Mouse (Mus musculus) midbrain, embryonic 13.5 days (tissue): Measurements from ENCODE around the gene Ercc8. TPM values are rescaled to one million over a fixed set of nuclear protein-coding genes. Genes with fewer than 3 reads are reported as not detected.

ENCODE experiments used
- ATAC-seq: fragments of 200-750 bp; cut with Nextera tagmentation; 2 replicates; pipeline ENCODE4 v1.8.0; 2017; ENCODE audit warnings: mild to moderate bottlenecking, moderate TSS enrichment, moderate library complexity
- H3K27ac ChIP-seq: fragments of 300-500 bp; sonication (generic); 2 replicates; pipeline ENCODE4 v1.5.1; 2015; ENCODE audit warnings: inconsistent platforms, mild to moderate bottlenecking, moderate library complexity
- H3K27me3 ChIP-seq: fragments of 300-500 bp; sonication (generic); 2 replicates; pipeline ENCODE4 v1.6.1; 2015; ENCODE audit warnings: mild to moderate bottlenecking, inconsistent platforms
- H3K36me3 ChIP-seq: fragments of 300-500 bp; sonication (generic); 2 replicates; pipeline ENCODE4 v1.6.1; 2015; ENCODE audit warnings: mild to moderate bottlenecking, inconsistent platforms
- H3K4me1 ChIP-seq: fragments of 300-500 bp; sonication (generic); replicated peaks from 2 replicates; pipeline ENCODE4 v1.6.1; 2015; ENCODE audit warnings: inconsistent platforms
- H3K4me2 ChIP-seq: fragments of 300-500 bp; sonication (generic); replicated peaks from 2 replicates; pipeline ENCODE4 v1.6.1; 2015; ENCODE audit warnings: moderate library complexity, mild to moderate bottlenecking, inconsistent platforms
- H3K4me3 ChIP-seq: fragments of 300-500 bp; sonication (generic); replicated peaks from 2 replicates; pipeline ENCODE4 v1.5.1; 2015; ENCODE audit warnings: mild to moderate bottlenecking, inconsistent platforms
- H3K9ac ChIP-seq: fragments of 300-500 bp; sonication (generic); replicated peaks from 2 replicates; pipeline ENCODE4 v1.6.1; 2015; ENCODE audit warnings: mild to moderate bottlenecking, inconsistent platforms
- H3K9me3 ChIP-seq: fragments of 300-500 bp; sonication (generic); 2 replicates; pipeline ENCODE4 v1.6.1; 2016; ENCODE audit warnings: mild to moderate bottlenecking, inconsistent platforms
- WGBS: fragments of 180-500 bp; shearing (Covaris S2); methylation state at CpG from one replicate; pipeline ENCODE4 v1.1.7; 2015; 5-methylcytosine and 5-hydroxymethylcytosine counted together
- polyA plus RNA-seq: library from polyadenylated mRNA; unstranded; fragments of >200 nt; fragmentation: Nextera tagmentation; extraction: Ambion mirVana; gene quantifications from 2 replicates; pipeline ENCODE4 v1.2.1, GENCODE M21; 2015

The Ercc8 gene
- polyA plus RNA-seq, 1 experiment from 2014 or later: 29.1 TPM

GRCm38 (mm10) chr13:108207447-108207846 is 48.9 kb downstream of the Ercc8 start:
- H3K9me3 ChIP-seq: no peaks in the 10 kb centered on the region
- no peak overlapping the region for H3K27ac ChIP-seq
- no peak overlapping the region for H3K4me2 ChIP-seq
- H3K9ac ChIP-seq: no peak overlapping the region
- H3K4me3 ChIP-seq: no peak overlapping the region
- peaks cover 11% of the 10 kb centered on the region; the same call in 1 of the 2 replicates for H3K27me3 ChIP-seq
- no peaks in the 10 kb centered on the region for H3K4me1 ChIP-seq
- H3K36me3 ChIP-seq: no peaks in the 10 kb centered on the region
- no peak for ATAC-seq
- 86% methylated on average over 2 of the region's 2 CpGs for WGBS

DNA sequence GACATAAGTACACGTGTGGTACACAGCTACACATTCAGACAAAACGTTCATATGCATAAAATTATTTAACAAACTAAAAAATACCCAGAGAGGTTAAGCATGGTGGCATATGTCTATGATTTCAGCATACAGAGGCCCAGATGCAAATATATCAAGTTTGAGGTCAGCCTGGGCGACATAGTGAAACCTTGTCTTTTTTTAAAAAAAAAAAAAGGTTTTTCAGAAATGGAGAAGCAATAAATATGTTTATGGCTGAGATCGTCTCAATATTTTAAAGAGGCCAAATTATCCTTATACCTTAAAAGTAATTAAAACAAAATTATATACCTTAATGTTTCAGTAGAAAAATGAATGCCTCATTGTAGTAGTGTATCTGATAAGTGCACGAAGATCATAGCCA is 49.6 kb downstream of the Ercc8 start:
- no peak for ATAC-seq
- H3K9ac ChIP-seq: no peak overlapping the region
- H3K9me3 ChIP-seq: no peaks in the 10 kb centered on the region
- H3K4me1 ChIP-seq: no peaks in the 10 kb centered on the region
- WGBS: 71% methylated on average over 5 of the region's 5 CpGs
- no peaks in the 10 kb centered on the region for H3K36me3 ChIP-seq
- no peak overlapping the region for H3K27ac ChIP-seq
- H3K4me3 ChIP-seq: no peak overlapping the region
- H3K4me2 ChIP-seq: no peak overlapping the region
- peaks cover 15% of the 10 kb centered on the region for H3K27me3 ChIP-seq

- WGBS: 91% methylated on average over 8 of the region's 8 CpGs
- Histone ChIP-seq H3K9ac (no peak overlapping the region), H3K4me2 (no peak overlapping the region), H3K27ac (no peak overlapping the region), H3K27me3 (peaks cover 37% of the 10 kb centered on the region), H3K9me3 (no peaks in the 10 kb centered on the region), H3K4me1 (peaks cover 17% of the 10 kb centered on the region), H3K36me3 (no peaks in the 10 kb centered on the region), H3K4me3 (no peak overlapping the region)
- ATAC-seq: no peak
Observed at GRCm38 (mm10) chr13:108210960-108211359, 52.4 kb downstream of the Ercc8 start.

- no peak overlapping the region for H3K4me2 ChIP-seq
- peaks cover 49% of the 10 kb centered on the region for H3K27me3 ChIP-seq
- H3K4me1 ChIP-seq: peaks cover 17% of the 10 kb centered on the region
- no peak for ATAC-seq
- no peaks in the 10 kb centered on the region for H3K9me3 ChIP-seq
- WGBS: 40% methylated on average over 5 of the region's 5 CpGs
- no peak overlapping the region for H3K9ac ChIP-seq
- no peak overlapping the region for H3K4me3 ChIP-seq
- no peak overlapping the region for H3K27ac ChIP-seq
- no peaks in the 10 kb centered on the region for H3K36me3 ChIP-seq
Observed at GRCm38 (mm10) chr13:108212397-108213018, 54.0 kb downstream of the Ercc8 start.

DNA sequence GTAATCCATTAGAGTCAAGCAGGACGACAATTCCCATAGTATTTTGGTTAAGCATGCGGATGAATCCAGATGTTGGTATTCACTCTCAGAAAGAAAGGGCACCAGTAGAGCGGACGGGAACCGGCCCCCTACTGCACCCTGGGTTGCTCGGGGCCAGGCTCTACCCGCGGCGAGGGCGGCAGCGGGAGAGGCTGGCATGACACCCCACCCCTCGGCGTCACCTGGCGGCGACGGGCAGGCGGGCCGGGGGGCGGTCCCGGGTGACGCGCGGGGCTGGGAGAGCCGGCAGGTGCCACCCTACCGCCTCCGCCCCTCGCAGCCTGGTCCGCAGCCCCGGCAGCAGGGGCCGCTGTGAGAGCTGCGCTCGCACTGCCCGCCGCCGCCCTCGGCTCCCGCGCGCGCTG is 55.6 kb downstream of the Ercc8 start, which contains the start of gene Elovl7:
TSS of gene Elovl7 (plus strand) at position 324 of the 404 bp plus-strand sequence.
- H3K27me3 ChIP-seq: peaks cover 52% of the 10 kb centered on the region

GRCm38 (mm10) chr13:108214485-108215107 is 56.1 kb downstream of the Ercc8 start:
- Histone ChIP-seq H3K9ac (peak overlapping the region; percentile 78), H3K4me3 (peak overlapping the region; percentile 81), H3K4me1 (peaks cover 17% of the 10 kb centered on the region), H3K36me3 (no peaks in the 10 kb centered on the region), H3K27ac (no peak overlapping the region), H3K9me3 (no peaks in the 10 kb centered on the region), H3K27me3 (peaks cover 55% of the 10 kb centered on the region), H3K4me2 (peak overlapping the region; percentile 99)
- under 1% methylated on average over 48 of the region's 50 CpGs for WGBS
- no peak; the same call in none of the 2 replicates for ATAC-seq

More for the DNA sequence above, 55.6 kb downstream of the Ercc8 start, which contains the start of gene Elovl7:
- Histone ChIP-seq H3K4me1 (peaks cover 17% of the 10 kb centered on the region), H3K36me3 (no peaks in the 10 kb centered on the region), H3K4me2 (peak within 1 kb of the TSS; percentile 99), H3K4me3 (peak within 1 kb of the TSS; percentile 81), H3K9me3 (no peaks in the 10 kb centered on the region), H3K27ac (no peak within 1 kb of the TSS), H3K9ac (peak within 1 kb of the TSS; percentile 78)
- WGBS: under 1% methylated on average over 37 of the region's 40 CpGs
- peak; percentile 95 for ATAC-seq

DNA sequence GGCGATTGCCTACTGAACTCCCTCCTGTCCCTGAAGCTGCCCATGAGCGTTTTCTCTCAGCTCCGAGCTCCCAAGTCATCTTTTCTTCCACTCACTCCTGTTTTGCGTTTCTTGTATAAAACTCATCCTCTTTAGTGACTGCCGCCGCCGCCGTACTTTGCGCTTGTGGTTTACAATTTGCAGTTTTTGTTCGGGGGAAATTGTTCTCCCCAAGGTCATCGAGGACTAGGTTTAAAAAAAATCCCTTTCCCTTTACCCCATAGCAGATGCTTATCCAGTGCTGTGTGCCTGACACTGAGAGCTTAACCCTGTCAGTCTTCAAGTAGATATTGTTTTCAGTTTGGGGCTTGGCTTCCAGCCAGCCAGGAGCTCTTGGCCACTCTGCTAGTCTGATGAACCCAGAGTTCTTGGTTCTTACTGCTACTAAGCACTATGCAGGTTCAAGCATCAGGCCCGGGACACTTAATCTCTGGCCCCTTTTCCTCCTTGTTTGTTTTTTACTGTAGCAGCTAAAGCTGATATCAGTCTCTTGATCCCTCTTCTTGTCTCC is 56.8 kb downstream of the Ercc8 start:
- Histone ChIP-seq H3K36me3 (no peaks in the 10 kb centered on the region), H3K4me2 (peak overlapping the region; percentile 99), H3K4me1 (peaks cover 17% of the 10 kb centered on the region), H3K27me3 (peaks cover 55% of the 10 kb centered on the region), H3K9me3 (no peaks in the 10 kb centered on the region), H3K4me3 (peak overlapping the region; percentile 81), H3K9ac (peak overlapping the region; percentile 78; the same call in 1 of the 2 replicates), H3K27ac (no peak overlapping the region)
- no peak for ATAC-seq
- WGBS: 3% methylated on average over 12 of the region's 12 CpGs

- Histone ChIP-seq H3K9ac (no peak overlapping the region), H3K36me3 (no peaks in the 10 kb centered on the region), H3K4me3 (no peak overlapping the region), H3K9me3 (no peaks in the 10 kb centered on the region), H3K4me2 (no peak overlapping the region), H3K4me1 (peaks cover 7% of the 10 kb centered on the region), H3K27me3 (peaks cover 29% of the 10 kb centered on the region), H3K27ac (no peak overlapping the region)
- WGBS: 60% methylated on average over 7 of the region's 7 CpGs
- ATAC-seq: no peak
Observed at GRCm38 (mm10) chr13:108219773-108220172, 61.2 kb downstream of the Ercc8 start.

DNA sequence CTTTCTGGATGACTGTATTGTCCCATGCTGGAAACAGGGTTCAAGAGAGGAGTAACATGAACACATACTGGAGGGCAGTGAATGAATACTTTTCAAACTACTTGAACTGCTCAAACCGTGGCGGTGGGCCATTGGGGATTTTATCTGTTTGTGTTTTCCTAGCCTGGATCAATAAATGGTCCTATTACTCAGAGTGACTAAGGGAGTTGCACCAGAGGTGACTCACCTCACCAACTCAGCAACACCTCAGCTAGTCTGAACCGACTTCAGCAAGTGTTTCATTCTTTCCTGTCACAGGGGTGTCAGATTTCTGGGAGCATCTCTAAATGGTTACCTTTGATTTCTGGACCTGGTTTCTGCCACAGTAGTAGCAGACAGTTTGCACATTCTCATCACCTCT is 70.7 kb downstream of the Ercc8 start:
- 86% methylated on average over 3 of the region's 3 CpGs for WGBS
- no peaks in the 10 kb centered on the region for H3K9me3 ChIP-seq

DNA sequence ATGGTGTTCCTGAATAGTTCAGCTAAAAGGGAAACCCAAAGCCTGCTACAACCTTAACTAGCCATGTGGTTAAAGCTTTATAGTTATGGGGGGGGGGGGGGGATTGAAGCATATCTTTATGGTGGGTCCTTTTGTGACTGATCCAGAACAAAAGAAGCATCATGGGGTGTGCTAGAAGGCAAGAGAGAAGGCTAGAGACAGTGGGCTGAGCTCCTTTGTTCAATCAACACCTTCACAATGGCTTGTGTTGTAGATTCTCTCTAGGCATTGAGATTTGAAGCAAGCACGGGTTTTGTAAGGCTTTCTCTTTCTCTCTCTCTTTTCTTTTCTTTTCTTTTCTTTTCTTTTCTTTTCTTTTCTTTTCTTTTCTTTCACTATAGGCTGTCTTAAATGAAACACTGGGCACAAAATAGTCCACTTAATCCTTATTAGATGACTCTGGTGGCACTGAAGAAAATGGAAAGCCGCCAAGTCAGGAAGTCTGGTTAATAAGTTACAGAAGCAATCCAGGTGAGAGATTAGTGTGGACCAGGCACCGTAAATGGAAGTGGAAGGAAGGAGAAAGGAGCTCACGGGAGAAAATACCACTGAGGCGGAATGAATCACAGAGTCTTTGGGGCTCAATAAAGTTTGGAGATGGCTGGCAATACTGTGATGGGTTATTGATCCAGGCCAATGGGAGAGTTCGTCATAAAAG is 71.3 kb downstream of the Ercc8 start:
- ATAC-seq: no peak
- Histone ChIP-seq H3K4me1 (no peaks in the 10 kb centered on the region), H3K36me3 (no peaks in the 10 kb centered on the region), H3K9ac (no peak overlapping the region), H3K27me3 (no peaks in the 10 kb centered on the region), H3K27ac (no peak overlapping the region), H3K9me3 (no peaks in the 10 kb centered on the region), H3K4me2 (no peak overlapping the region), H3K4me3 (no peak overlapping the region)
- 66% methylated on average over 6 of the region's 6 CpGs for WGBS

More for the DNA sequence above, 70.7 kb downstream of the Ercc8 start:
- H3K4me1 ChIP-seq: no peaks in the 10 kb centered on the region
- no peak overlapping the region for H3K4me3 ChIP-seq
- no peak overlapping the region for H3K27ac ChIP-seq
- no peak overlapping the region for H3K9ac ChIP-seq
- H3K36me3 ChIP-seq: no peaks in the 10 kb centered on the region
- ATAC-seq: no peak
- H3K27me3 ChIP-seq: no peaks in the 10 kb centered on the region
- H3K4me2 ChIP-seq: no peak overlapping the region

DNA sequence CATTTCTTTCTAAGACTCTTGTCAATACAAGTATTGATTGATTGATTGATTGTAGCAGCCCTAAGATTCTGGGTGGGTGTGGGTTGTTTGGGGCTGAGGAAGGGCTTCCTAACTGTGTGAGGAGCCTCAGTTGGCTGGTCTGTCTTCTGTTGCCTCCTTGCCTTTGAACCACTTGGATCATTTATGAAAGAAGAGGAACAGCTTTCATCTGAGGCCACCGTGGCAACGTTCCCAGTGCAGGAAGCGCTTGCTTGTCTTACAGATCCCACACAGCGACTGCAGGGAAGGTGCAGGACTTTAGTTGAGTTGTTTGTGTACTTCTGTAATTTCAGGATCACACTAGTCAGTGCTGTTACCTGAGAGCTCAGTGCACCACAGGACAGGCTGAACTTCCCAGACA is 81.5 kb downstream of the Ercc8 start:
- no peaks in the 10 kb centered on the region for H3K9me3 ChIP-seq
- no peaks in the 10 kb centered on the region for H3K36me3 ChIP-seq
- no peaks in the 10 kb centered on the region for H3K27me3 ChIP-seq
- ATAC-seq: no peak
- WGBS: 79% methylated on average over 4 of the region's 4 CpGs
- H3K4me3 ChIP-seq: no peak overlapping the region
- no peak overlapping the region for H3K4me2 ChIP-seq
- H3K27ac ChIP-seq: no peak overlapping the region
- no peaks in the 10 kb centered on the region for H3K4me1 ChIP-seq
- no peak overlapping the region for H3K9ac ChIP-seq

DNA sequence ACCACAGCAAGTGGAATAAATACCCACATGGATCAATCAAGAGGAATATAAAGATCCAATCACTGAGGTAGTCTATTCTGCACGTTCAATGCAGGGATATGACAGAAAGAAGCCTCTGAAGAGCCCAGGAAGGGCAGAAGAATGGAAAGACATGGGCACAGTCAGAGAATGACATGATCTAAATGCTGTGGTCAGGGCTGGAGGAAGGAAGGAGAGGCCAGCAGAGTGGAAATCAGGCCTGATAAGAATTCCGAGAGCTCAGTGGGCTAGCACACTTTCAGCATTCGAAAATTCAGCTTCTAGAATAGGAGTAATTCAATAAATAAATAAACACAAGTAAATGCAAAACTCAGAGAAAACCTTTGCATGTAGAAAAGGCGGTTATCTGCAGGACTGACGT is 83.2 kb downstream of the Ercc8 start:
- H3K36me3 ChIP-seq: no peaks in the 10 kb centered on the region
- H3K4me3 ChIP-seq: no peak overlapping the region
- H3K27ac ChIP-seq: no peak overlapping the region
- no peaks in the 10 kb centered on the region for H3K4me1 ChIP-seq
- no peaks in the 10 kb centered on the region for H3K9me3 ChIP-seq
- no peak overlapping the region for H3K9ac ChIP-seq
- H3K4me2 ChIP-seq: no peak overlapping the region
- H3K27me3 ChIP-seq: no peaks in the 10 kb centered on the region
- WGBS: 85% methylated on average over 5 of the region's 5 CpGs
- ATAC-seq: no peak
